Mouse (Mus musculus) left cerebral cortex, postnatal 10 days (tissue): ENCODE measurements at regions not wholly inside any gene's neighbourhood (a gene's known extent, or its start where the extent isn't known, plus 50 kb on each side); places are given as distances from the start of the nearest gene placed in this dataset.
"Not testable (repeated sequence)": the region's sequence is repeated elsewhere in the genome, so short reads cannot be mapped to it uniquely, and the experiment has no call there.

Experiments
- DNase-seq, 2 experiments: peaks; one replicate each; pipeline ENCODE4 v3.0.0; 2021 to 2022; ENCODE audit warnings: low spot score in 2 of 2, mixed read lengths in 1 of 2; ENCODE audit errors: extremely low spot score in 1 of 2
- intact Hi-C: fragments of 180-260 bp; cut with DNase I; formaldehyde crosslinking; loops from one replicate; pipeline ENCODE4 v1.15.1; 2025

- intact Hi-C loops, DNase-seq: not testable (repeated sequence)
Observed at GRCm38 (mm10) chr3:22411976-22412660, 335.7 kb downstream of the Tbl1xr1 start.

GRCm38 (mm10) chr3:22438027-22438780 is 361.8 kb downstream of the Tbl1xr1 start:
- DNase-seq, result peak in 1 of 2 experiments; percentile 6
- intact Hi-C loops, result no loop called here

GRCm38 (mm10) chr3:22470542-22470941 is 394.1 kb downstream of the Tbl1xr1 start:
- intact Hi-C loops, result no loop called here
- no peak for DNase-seq

GRCm38 (mm10) chr3:22492530-22492929 is 416.1 kb downstream of the Tbl1xr1 start:
- intact Hi-C loops, result no loop called here
- DNase-seq, result no peak
